Mouse (Mus musculus) liver (tissue): ENCODE measurements around the gene Pakap.
A peak's percentile ranks its signal among the peaks of the same experiment; 100 is the strongest.

Experiments
- DNase-seq: peaks from one replicate; pipeline ENCODE4 v3.0.0-alpha.2; 2020; ENCODE audit warnings: mixed read lengths

Gene Pakap

GRCm38 (mm10) chr4:57567666-57568206 is at the start of gene Pakap:
Pakap (plus strand) TSS chr4:57568179.
- peak; percentile 35 for DNase-seq

- no peak for DNase-seq
Measured at GRCm38 (mm10) chr4:57523456-57523855, 44.5 kb upstream of the Pakap start.

- DNase-seq: no peak
Measured at GRCm38 (mm10) chr4:57524461-57524860, 43.5 kb upstream of the Pakap start.

- DNase-seq: no peak
Measured at GRCm38 (mm10) chr4:57525221-57526011, 42.6 kb upstream of the Pakap start.

GRCm38 (mm10) chr4:57528296-57528695 is 39.7 kb upstream of the Pakap start:
- no peak for DNase-seq

GRCm38 (mm10) chr4:57533686-57534085 is 34.3 kb upstream of the Pakap start:
- no peak for DNase-seq

GRCm38 (mm10) chr4:57534232-57534631 is 33.7 kb upstream of the Pakap start:
- peak; percentile 7 for DNase-seq

GRCm38 (mm10) chr4:57535087-57535486 is 32.9 kb upstream of the Pakap start:
- no peak for DNase-seq

- no peak for DNase-seq
Measured at GRCm38 (mm10) chr4:57538029-57538688, 29.8 kb upstream of the Pakap start.

- peak; percentile 13 for DNase-seq
Measured at GRCm38 (mm10) chr4:57543692-57544256, 24.2 kb upstream of the Pakap start.

- no peak for DNase-seq
Measured at GRCm38 (mm10) chr4:57547785-57548184, 20.2 kb upstream of the Pakap start.

- no peak for DNase-seq
Measured at GRCm38 (mm10) chr4:57550216-57550615, 17.8 kb upstream of the Pakap start.

- no peak for DNase-seq
Measured at GRCm38 (mm10) chr4:57557102-57557501, 10.9 kb upstream of the Pakap start.

- no peak for DNase-seq
Measured at GRCm38 (mm10) chr4:57559438-57559837, 8.5 kb upstream of the Pakap start.

GRCm38 (mm10) chr4:57560010-57560409 is 8.0 kb upstream of the Pakap start:
- no peak for DNase-seq

- DNase-seq: no peak
Measured at GRCm38 (mm10) chr4:57561055-57561454, 6.9 kb upstream of the Pakap start.

GRCm38 (mm10) chr4:57565283-57565682 is 2.7 kb upstream of the Pakap start:
- no peak for DNase-seq

GRCm38 (mm10) chr4:57565811-57566210 is 2.2 kb upstream of the Pakap start:
- DNase-seq: no peak

GRCm38 (mm10) chr4:57568268-57569068 is 489 bp downstream of the Pakap start:
- no peak for DNase-seq

- no peak for DNase-seq
Measured at GRCm38 (mm10) chr4:57569069-57569355, 1.0 kb downstream of the Pakap start.

- no peak for DNase-seq
Measured at GRCm38 (mm10) chr4:57569711-57570110, 1.7 kb downstream of the Pakap start.

- no peak for DNase-seq
Measured at GRCm38 (mm10) chr4:57570229-57570628, 2.2 kb downstream of the Pakap start.

- no peak for DNase-seq
Measured at GRCm38 (mm10) chr4:57574181-57574580, 6.2 kb downstream of the Pakap start.
